Mouse (Mus musculus) small intestine, adult 2 months (tissue): ENCODE measurements at regions not wholly inside any gene's neighbourhood (a gene's known extent, or its start where the extent isn't known, plus 50 kb on each side); places are given as distances from the start of the nearest gene placed in this dataset.

ENCODE experiments used
- CTCF ChIP-seq: fragments of 200-500 bp; IDR thresholded peaks from 2 replicates; pipeline ENCODE4 v1.5.1; 2012; ENCODE audit warnings: low read depth, mild to moderate bottlenecking, control low read depth, inconsistent platforms, low read length, moderate library complexity, mixed read lengths; ENCODE audit not compliant: insufficient replicate concordance, insufficient read length; ENCODE audit errors: extremely low read depth
- POLR2A ChIP-seq: fragments of 200-500 bp; IDR thresholded peaks from 2 replicates; pipeline ENCODE4 v1.6.1; 2012; ENCODE audit warnings: low read depth, mild to moderate bottlenecking, control low read depth, inconsistent platforms, low read length, moderate library complexity

- TF ChIP-seq CTCF (no peak), POLR2A (no peak)
Observed at GRCm38 (mm10) chr12:25400326-25400725, 303.4 kb upstream of the Id2 start.
